Mouse (Mus musculus): ENCODE results near the gene Pde2a.
"Not testable (repeated sequence)": the region's sequence is repeated elsewhere in the genome, so short reads cannot be mapped to it uniquely, and the experiment has no call there.

Gene Pde2a

GRCm38 (mm10) chr7:101523205-101523604 lies 101.7 kb downstream of the Pde2a start:
- peak in 1 of 2 experiments; percentile 1 for DNase-seq

- no peak for DNase-seq
These were observed 105.0 kb downstream of the Pde2a start for GRCm38 (mm10) chr7:101526484-101526883.

GRCm38 (mm10) chr7:101534428-101534827 lies 112.9 kb downstream of the Pde2a start:
- no peak for DNase-seq

GRCm38 (mm10) chr7:101535102-101535501 lies 113.6 kb downstream of the Pde2a start:
- DNase-seq = no peak

GRCm38 (mm10) chr7:101535517-101535916 lies 114.0 kb downstream of the Pde2a start:
- DNase-seq = no peak

GRCm38 (mm10) chr7:101537541-101537940 lies 116.0 kb downstream of the Pde2a start:
- no peak for DNase-seq

- DNase-seq = peak in 1 of 2 experiments; percentile 35
These were observed 116.8 kb downstream of the Pde2a start for GRCm38 (mm10) chr7:101538141-101538933.

GRCm38 (mm10) chr7:101539774-101540173 lies 118.3 kb downstream of the Pde2a start:
- no peak for DNase-seq

- no peak for DNase-seq
These were observed 119.2 kb downstream of the Pde2a start for GRCm38 (mm10) chr7:101540684-101541083.

GRCm38 (mm10) chr7:101541132-101541531 lies 119.6 kb downstream of the Pde2a start:
- peak; percentile 82 to 87 for DNase-seq

GRCm38 (mm10) chr7:101541734-101542133 lies 120.2 kb downstream of the Pde2a start:
- no peak for DNase-seq

GRCm38 (mm10) chr7:101547651-101548050 lies 126.2 kb downstream of the Pde2a start:
- no peak for DNase-seq

GRCm38 (mm10) chr7:101549266-101549665 lies 127.8 kb downstream of the Pde2a start:
- DNase-seq = no peak

GRCm38 (mm10) chr7:101550686-101551485 lies 129.4 kb downstream of the Pde2a start:
- no peak for DNase-seq

GRCm38 (mm10) chr7:101551530-101551929 lies 130.0 kb downstream of the Pde2a start:
- no peak for DNase-seq

GRCm38 (mm10) chr7:101555473-101555872 lies 134.0 kb downstream of the Pde2a start:
- not testable (repeated sequence) for DNase-seq

GRCm38 (mm10) chr7:101557391-101557790 lies 135.9 kb downstream of the Pde2a start:
- no peak for DNase-seq

GRCm38 (mm10) chr7:101559393-101559792 lies 137.9 kb downstream of the Pde2a start:
- DNase-seq = not testable (repeated sequence)

Data from kidney, postnatal 25 days (tissue).